Mouse (Mus musculus): ENCODE results near the gene Tmem151a. TPM values are rescaled to one million over a fixed set of nuclear protein-coding genes. Genes with fewer than 3 reads are reported as not detected.
"Not testable (repeated sequence)": the region's sequence is repeated elsewhere in the genome, so short reads cannot be mapped to it uniquely, and the experiment has no call there.

Gene Tmem151a
- polyA plus RNA-seq, 1 experiment from 2014 or later = 4.4 TPM

DNA sequence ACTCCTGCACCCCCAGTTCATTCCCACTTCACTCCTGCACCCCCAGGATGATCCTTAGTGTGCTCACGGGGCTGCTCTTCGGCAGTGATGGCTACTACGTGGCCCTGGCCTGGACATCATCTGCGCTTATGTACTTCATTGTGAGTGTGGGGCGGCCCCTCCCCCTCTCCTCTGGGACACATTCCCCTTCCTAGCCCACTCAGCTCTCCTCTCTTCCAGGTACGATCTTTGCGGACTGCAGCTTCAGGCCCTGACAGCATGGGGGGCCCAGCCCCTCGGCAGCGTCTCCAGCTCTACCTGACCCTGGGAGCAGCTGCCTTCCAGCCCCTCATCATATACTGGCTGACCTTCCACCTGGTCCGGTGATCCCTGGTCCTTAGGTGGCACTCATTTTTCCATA, 6.8 kb upstream of the Tmem151a start:
- Histone ChIP-seq H3K27me3 (no peaks in the 10 kb centered on the region), H3K36me3 (peaks cover 37% of the 10 kb centered on the region), H3K4me1 (replicated peaks) (peaks cover 66% of the 10 kb centered on the region), H3K9me3 (no peaks in the 10 kb centered on the region), H3K27ac (no peak overlapping the region), H3K4me3 (replicated peaks) (no peak overlapping the region), H3K9ac (replicated peaks) (no peak overlapping the region), H3K4me2 (replicated peaks) (no peak overlapping the region)
- no peak for ATAC-seq
- WGBS = 93% methylated on average over 10 of the region's 10 CpGs

DNA sequence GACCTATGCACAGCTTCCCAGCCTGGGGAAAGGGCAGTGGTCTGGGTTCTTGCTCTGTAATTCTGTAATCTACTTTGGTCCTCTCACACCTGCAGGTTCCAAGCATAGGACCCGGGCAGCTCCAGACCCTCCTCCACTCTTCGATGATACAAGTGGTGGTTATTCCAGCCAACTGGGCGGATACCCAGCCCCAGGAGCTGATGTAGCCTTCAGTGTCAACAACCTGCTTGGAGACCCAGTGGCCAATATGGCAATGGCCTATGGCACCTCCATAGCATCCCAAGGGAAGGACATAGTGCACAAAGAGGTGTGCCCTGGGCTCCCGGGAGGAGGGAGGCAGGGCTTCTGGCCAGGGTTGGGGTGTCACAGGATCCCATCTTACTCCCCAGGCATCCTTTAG, 4.0 kb upstream of the Tmem151a start:
- Histone ChIP-seq H3K4me3 (replicated peaks) (peak overlapping the region; percentile 89), H3K27me3 (peaks cover 22% of the 10 kb centered on the region), H3K9ac (replicated peaks) (peak overlapping the region; percentile 82), H3K4me1 (replicated peaks) (peaks cover 50% of the 10 kb centered on the region), H3K4me2 (replicated peaks) (peak overlapping the region; percentile 87), H3K9me3 (no peaks in the 10 kb centered on the region), H3K27ac (no peak overlapping the region), H3K36me3 (peaks cover 37% of the 10 kb centered on the region)
- ATAC-seq = no peak
- WGBS = 93% methylated on average over 4 of the region's 4 CpGs

DNA sequence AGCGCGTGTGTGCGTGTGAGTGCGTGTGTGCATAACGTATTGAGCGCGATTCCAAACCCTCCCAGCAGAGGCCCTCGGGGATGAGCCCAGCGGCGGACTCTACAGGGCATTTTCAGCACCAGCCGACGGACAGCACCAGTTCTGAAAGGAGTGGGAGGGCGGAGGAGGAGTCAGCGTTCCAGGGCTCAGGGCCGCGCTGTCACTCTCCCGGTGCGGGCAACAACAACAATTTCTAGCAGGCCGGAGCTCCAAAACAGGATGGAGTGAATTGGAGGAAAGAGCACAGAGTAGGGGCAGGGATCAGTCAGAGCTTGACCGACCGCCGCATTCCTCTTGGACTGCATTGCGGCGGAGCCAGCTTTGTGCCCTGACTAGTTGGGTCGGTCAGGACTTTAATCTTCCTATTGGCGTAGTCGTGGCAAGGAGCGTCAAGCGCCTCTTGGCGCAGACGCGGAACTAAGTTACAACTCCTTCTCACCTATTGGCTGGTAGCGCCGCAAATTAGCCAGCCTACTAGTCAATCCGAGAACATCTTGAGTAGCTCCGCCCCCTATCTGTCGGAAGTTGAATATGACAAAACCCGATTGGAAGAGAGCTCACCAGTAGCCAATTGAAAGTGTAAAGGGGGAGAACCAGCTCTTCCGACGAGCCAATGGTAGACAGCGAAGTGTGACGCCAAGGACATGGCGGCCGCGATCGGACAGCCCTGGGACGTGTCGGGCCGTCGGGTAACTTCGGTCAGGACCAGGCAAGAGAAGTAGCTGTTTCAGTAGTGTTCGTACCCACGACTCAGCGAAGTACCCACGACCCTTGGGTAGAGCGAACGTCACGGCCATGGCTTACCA, 2.8 kb upstream of the Tmem151a start, which contains the start of gene Yif1a:
Gene Yif1a (plus strand): TSS at position 655 of the 845 bp plus-strand sequence.
- Histone ChIP-seq H3K9me3 (no peaks in the 10 kb centered on the region), H3K9ac (replicated peaks) (peak within 1 kb of the TSS; percentile 82), H3K36me3 (peaks cover 28% of the 10 kb centered on the region), H3K4me2 (replicated peaks) (peak within 1 kb of the TSS; percentile 87), H3K27ac (peak within 1 kb of the TSS; percentile 89), H3K4me3 (replicated peaks) (peak within 1 kb of the TSS; percentile 89), H3K4me1 (replicated peaks) (peaks cover 38% of the 10 kb centered on the region), H3K27me3 (peaks cover 35% of the 10 kb centered on the region)
- peak; percentile 96 for ATAC-seq
- under 1% methylated on average over 58 of the region's 58 CpGs for WGBS

DNA sequence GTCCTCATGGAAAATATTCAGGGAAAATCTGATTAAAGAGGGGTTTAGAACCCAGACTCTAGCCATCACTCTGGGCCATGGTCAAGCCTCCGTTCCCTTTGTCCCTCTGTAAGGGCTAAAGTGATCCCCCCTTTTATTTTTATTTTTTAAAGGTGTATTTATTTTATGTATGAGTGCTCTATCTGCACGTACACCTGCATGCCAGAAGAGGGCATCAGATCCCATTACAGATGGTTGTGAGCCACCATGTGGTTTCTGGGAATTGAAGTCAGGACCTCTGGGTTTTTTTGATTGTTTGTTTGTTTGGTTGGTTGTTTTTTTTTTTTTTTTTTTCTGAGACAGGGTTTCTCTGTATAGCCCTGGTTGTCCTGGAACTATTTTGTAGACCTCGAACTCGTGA, 1.2 kb upstream of the Tmem151a start:
- H3K27ac ChIP-seq; H3K4me2 ChIP-seq (replicated peaks); H3K9ac ChIP-seq (replicated peaks); H3K4me3 ChIP-seq (replicated peaks); ATAC-seq; H3K9me3 ChIP-seq: not testable (repeated sequence)
- 59% methylated on average over 4 of the region's 4 CpGs for WGBS
- Histone ChIP-seq H3K4me1 (replicated peaks) (peaks cover 30% of the 10 kb centered on the region), H3K27me3 (peaks cover 50% of the 10 kb centered on the region), H3K36me3 (peaks cover 13% of the 10 kb centered on the region)

DNA sequence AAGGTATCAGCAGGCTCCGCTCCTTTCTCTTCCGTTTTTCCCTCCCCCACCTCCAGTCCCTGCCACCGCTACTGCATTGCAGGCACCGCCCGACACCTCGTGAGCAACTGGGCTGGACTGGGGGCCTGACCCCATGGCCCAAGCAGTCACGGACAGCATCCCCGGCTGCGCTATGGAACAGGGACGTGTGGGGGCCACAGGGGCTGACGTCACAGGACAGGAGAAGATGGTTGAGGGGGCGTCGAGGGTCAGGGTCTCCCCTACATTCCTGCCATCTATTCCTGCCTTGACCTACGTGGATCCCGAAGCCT, 542 bp downstream of the Tmem151a start:
- H3K27me3 ChIP-seq = peaks cover 68% of the 10 kb centered on the region
- no peak overlapping the region for H3K27ac ChIP-seq
- no peak for ATAC-seq
- H3K9me3 ChIP-seq = no peaks in the 10 kb centered on the region
- H3K4me3 ChIP-seq (replicated peaks) = peak overlapping the region; percentile 50
- WGBS = 6% methylated on average over 15 of the region's 15 CpGs
- no peaks in the 10 kb centered on the region for H3K36me3 ChIP-seq
- peak overlapping the region; percentile 68 for H3K9ac ChIP-seq (replicated peaks)
- peaks cover 30% of the 10 kb centered on the region for H3K4me1 ChIP-seq (replicated peaks)
- H3K4me2 ChIP-seq (replicated peaks) = peak overlapping the region; percentile 76

DNA sequence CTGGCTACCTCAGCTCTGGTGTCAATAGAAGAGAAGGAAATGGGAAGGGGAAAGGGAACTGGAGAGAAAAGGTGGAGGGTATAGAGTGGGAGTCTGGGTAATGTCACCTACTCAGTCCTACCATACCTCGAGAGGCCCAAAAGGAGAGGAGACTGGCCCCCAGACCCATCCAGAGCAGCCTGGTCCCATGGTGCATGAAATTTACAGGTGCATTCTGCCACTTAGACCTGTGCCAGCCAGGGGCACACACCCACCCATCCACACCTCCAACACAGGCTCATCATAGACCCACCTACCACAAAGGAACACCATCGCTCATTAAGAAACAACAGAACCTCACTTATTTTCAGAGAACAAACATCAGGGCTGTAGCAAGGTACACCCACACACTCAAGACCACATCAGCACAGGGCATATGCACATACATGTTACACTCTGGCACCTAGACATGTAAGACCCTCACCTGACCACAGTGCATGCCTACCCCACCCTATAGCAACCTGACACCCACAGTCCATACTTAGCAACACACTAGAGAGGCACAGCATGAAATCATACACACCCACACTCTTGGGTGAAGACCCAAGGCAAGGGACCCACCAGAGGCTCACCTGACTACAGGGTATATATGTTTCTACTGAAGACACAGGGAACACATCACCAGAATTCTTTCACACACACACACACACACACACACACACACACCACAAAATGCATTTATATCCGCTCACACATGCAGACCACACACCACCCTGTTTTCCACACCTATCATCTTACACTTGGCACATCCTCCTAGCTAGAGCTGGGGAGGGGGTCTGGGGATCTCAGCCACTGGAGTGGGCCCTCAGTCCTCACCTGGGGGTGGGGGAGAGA, 1.1 kb downstream of the Tmem151a start:
- no peaks in the 10 kb centered on the region for H3K36me3 ChIP-seq
- no peaks in the 10 kb centered on the region for H3K9me3 ChIP-seq
- H3K4me2 ChIP-seq (replicated peaks) = peak overlapping the region; percentile 76
- no peak overlapping the region for H3K27ac ChIP-seq
- peaks cover 25% of the 10 kb centered on the region for H3K4me1 ChIP-seq (replicated peaks)
- ATAC-seq = no peak
- WGBS = 83% methylated on average over 3 of the region's 3 CpGs
- peak overlapping the region; percentile 50 for H3K4me3 ChIP-seq (replicated peaks)
- no peak overlapping the region for H3K9ac ChIP-seq (replicated peaks)
- H3K27me3 ChIP-seq = peaks cover 72% of the 10 kb centered on the region

DNA sequence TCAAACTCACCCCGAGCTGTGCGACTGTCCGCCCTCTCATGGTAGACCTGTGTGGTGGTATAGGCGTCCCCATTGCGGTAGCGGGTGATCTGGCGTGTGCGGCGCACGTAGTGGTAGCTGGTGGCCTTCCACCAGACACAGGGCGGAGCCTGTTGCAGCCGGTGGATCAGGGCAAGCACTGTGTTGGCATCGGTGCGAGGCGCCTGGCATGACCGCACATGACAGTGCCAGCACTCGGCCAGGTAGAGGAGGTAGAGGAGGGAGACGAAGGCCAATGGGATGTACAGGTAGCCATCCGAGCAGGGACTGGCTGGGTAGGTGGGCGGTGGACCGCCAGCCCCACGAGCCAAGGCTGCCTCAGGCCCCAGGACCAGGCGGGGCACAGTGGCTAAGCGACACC, 2.7 kb downstream of the Tmem151a start:
- Histone ChIP-seq H3K4me2 (replicated peaks) (no peak overlapping the region), H3K27me3 (peaks cover 72% of the 10 kb centered on the region), H3K4me3 (replicated peaks) (no peak overlapping the region), H3K36me3 (no peaks in the 10 kb centered on the region), H3K9ac (replicated peaks) (no peak overlapping the region), H3K9me3 (no peaks in the 10 kb centered on the region), H3K27ac (no peak overlapping the region), H3K4me1 (replicated peaks) (peaks cover 17% of the 10 kb centered on the region)
- 72% methylated on average over 24 of the region's 24 CpGs for WGBS
- ATAC-seq = no peak

DNA sequence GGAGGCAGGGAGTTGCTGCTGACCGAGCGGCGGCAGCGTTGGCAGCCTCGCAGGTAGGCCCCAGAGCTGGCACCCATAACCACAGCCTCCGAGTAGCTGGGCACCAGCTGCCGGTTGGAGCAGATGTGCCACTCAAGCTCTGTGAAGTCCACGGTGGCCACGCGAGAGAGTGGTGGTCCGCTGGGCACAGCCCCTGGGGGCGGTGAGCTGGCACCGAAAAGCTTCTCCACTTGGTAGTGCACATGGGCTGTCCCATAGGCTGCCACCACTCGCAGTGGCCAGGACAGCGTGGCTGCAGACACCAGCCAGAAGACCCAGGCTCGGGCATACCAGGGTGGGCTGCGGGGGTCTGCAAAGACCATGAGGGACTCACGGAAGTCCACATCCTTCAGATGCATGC, 3.3 kb downstream of the Tmem151a start:
- H3K36me3 ChIP-seq = no peaks in the 10 kb centered on the region
- ATAC-seq = no peak
- peaks cover 72% of the 10 kb centered on the region for H3K27me3 ChIP-seq
- no peaks in the 10 kb centered on the region for H3K9me3 ChIP-seq
- H3K4me1 ChIP-seq (replicated peaks) = peaks cover 11% of the 10 kb centered on the region
- H3K4me3 ChIP-seq (replicated peaks) = no peak overlapping the region
- WGBS = 70% methylated on average over 18 of the region's 18 CpGs
- H3K4me2 ChIP-seq (replicated peaks) = no peak overlapping the region
- no peak overlapping the region for H3K9ac ChIP-seq (replicated peaks)
- no peak overlapping the region for H3K27ac ChIP-seq

DNA sequence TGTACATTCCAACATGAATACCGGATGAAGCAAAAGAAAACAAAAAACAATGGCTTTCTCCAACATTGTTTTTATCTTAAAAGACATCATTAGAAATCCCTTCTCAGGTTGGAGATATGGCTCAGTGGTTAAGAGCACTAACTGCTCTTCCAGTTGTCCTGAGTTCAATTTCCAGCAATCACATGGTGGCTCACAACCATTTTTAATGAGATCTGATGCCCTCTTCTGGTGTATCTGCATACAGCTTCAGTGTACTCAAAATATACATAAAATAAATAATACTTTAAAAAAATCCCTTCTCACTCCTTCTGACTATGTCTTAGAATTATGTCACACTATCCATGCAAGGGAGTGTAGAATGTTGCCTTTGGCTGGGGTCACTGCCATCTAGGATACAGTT, 6.1 kb downstream of the Tmem151a start:
- 98% methylated on average over 1 of the region's 1 CpGs for WGBS
- H3K9ac ChIP-seq (replicated peaks) = no peak overlapping the region
- ATAC-seq = no peak

DNA sequence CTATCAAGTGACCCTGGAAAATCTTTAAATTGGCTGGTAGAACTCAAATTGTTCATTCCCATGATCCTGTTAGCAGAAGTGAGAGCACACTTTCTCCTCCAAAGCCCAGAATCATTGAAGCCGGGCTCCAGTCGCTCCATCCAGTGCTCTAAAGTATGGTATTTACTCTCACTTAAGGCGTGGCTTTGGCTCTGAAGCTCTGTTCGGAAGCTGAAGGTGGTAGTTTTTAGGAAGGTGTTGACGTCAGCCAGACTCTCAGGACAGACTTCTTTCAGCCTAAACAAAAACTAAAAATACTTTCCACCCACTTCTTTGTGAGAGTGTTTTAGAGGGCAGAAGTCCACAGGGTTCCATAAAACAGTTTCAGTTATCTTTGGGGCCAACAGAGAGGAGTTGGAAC, 11.8 kb downstream of the Tmem151a start:
- H3K27me3 ChIP-seq = peaks cover 47% of the 10 kb centered on the region

More for the DNA sequence above, 6.1 kb downstream of the Tmem151a start:
- H3K36me3 ChIP-seq = no peaks in the 10 kb centered on the region
- no peak overlapping the region for H3K4me2 ChIP-seq (replicated peaks)
- peaks cover 61% of the 10 kb centered on the region for H3K27me3 ChIP-seq
- no peaks in the 10 kb centered on the region for H3K4me1 ChIP-seq (replicated peaks)
- H3K4me3 ChIP-seq (replicated peaks) = no peak overlapping the region
- H3K9me3 ChIP-seq = no peaks in the 10 kb centered on the region
- H3K27ac ChIP-seq = no peak overlapping the region

DNA sequence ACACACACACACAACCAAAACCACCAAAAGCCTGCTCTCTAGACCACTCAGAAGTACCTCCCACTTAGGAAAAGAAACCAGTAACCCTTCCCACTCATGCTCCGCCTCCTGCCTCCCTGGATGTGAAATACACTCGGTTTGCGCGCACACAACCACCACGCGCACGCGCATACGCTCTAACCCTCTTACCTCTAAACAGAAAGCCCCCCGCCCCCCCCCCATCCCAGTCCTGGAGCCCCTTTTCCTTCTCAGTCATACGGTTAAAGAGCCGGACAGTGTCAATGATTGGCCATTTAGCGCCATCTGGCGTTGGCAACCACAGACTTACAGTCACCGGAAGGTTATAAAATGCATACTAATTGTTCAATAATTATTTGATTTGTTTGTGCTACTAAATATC, 12.3 kb downstream of the Tmem151a start:
- Histone ChIP-seq H3K4me1 (replicated peaks) (peaks cover 33% of the 10 kb centered on the region), H3K27ac (no peak overlapping the region), H3K27me3 (peaks cover 51% of the 10 kb centered on the region), H3K9ac (replicated peaks) (no peak overlapping the region), H3K36me3 (no peaks in the 10 kb centered on the region), H3K4me2 (replicated peaks) (peak overlapping the region; percentile 62), H3K4me3 (replicated peaks) (peak overlapping the region; percentile 42; the same call in 1 of the 2 replicates), H3K9me3 (no peaks in the 10 kb centered on the region)
- under 1% methylated on average over 15 of the region's 15 CpGs for WGBS
- peak; percentile 6; the same call in 1 of the 2 replicates for ATAC-seq

More for the DNA sequence above, 11.8 kb downstream of the Tmem151a start:
- ATAC-seq = no peak
- no peaks in the 10 kb centered on the region for H3K36me3 ChIP-seq
- 51% methylated on average over 5 of the region's 5 CpGs for WGBS
- peaks cover 28% of the 10 kb centered on the region for H3K4me1 ChIP-seq (replicated peaks)
- H3K4me3 ChIP-seq (replicated peaks) = no peak overlapping the region
- H3K4me2 ChIP-seq (replicated peaks) = no peak overlapping the region
- H3K9me3 ChIP-seq = no peaks in the 10 kb centered on the region
- H3K9ac ChIP-seq (replicated peaks) = no peak overlapping the region
- H3K27ac ChIP-seq = no peak overlapping the region
